Mouse (Mus musculus) duodenum, adult 2 months (tissue): ENCODE measurements around the gene Gm21820. TPM values are rescaled to one million over a fixed set of nuclear protein-coding genes. Genes with fewer than 3 reads are reported as not detected.

Experiments used
- polyA plus RNA-seq: library from polyadenylated mRNA; depleted of rRNA; stranded (reverse); fragments of >200 nt; gene quantifications from 2 replicates; pipeline ENCODE4 v1.2.3, GENCODE M21; 2012; ENCODE audit warnings: low replicate concordance; rRNA removed

The Gm21820 gene
- not detected in 2 replicates for polyA plus RNA-seq

GRCm38 (mm10) chrY:5249341-5249740 is at the start of gene Gm21820:
Gene Gm21820 (minus strand): TSS chrY:5249441.

Other genes with a start within 250 kb of the Gm21820 start
- not detected in 2 replicates for gene Gm20918, start 205.5 kb downstream of the Gm21820 start, polyA plus RNA-seq